Mouse (Mus musculus): Measurements from ENCODE around the gene Gm28041. TPM values are rescaled to one million over a fixed set of nuclear protein-coding genes. Genes with fewer than 3 reads are reported as not detected.
A peak's percentile ranks its signal among the peaks of the same experiment; 100 is the strongest.
"Not testable (repeated sequence)": the region's sequence is repeated elsewhere in the genome, so short reads cannot be mapped to it uniquely, and the experiment has no call there.

The Gm28041 gene
- polyA plus RNA-seq, 1 experiment from 2014 or later, result 0.50 TPM

DNA sequence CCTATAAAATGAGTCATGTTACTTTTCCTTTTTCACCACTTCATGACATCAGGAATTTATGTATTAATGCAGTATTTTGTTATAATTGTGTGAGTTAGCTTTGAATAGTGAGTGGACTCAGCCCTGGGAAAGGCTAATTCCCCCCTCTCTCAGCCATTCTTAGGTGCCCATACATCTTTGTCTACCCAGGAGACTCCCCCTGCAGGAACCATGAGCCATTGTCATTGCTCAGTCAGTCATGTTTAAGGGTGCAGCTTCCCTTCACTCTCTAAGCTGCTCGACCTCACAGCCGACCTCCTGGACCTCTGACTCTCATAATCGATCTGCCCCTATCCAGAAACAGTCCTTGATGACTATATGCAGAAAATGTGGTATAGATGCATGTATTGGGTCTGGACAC is 722 bp upstream of the Gm28041 start:
- not testable (repeated sequence) for H3K9me3 ChIP-seq (replicated peaks; ENCODE audit: control insufficient read depth, low read length); ATAC-seq (ENCODE audit: insufficient read depth, low FRiP score); H3K36me3 ChIP-seq (ENCODE audit: control insufficient read depth, insufficient read depth, low read length); H3K27ac ChIP-seq (ENCODE audit: low read length); H3K9ac ChIP-seq (ENCODE audit: low read length); H3K4me3 ChIP-seq (replicated peaks; ENCODE audit: low read length); H3K4me2 ChIP-seq (ENCODE audit: low read depth, low read length); H3K27me3 ChIP-seq (ENCODE audit: control insufficient read depth, insufficient read depth, low read length); H3K4me1 ChIP-seq (ENCODE audit: control insufficient read depth, insufficient read depth, low read length)
- 70% methylated on average over 3 of the region's 3 CpGs for WGBS

DNA sequence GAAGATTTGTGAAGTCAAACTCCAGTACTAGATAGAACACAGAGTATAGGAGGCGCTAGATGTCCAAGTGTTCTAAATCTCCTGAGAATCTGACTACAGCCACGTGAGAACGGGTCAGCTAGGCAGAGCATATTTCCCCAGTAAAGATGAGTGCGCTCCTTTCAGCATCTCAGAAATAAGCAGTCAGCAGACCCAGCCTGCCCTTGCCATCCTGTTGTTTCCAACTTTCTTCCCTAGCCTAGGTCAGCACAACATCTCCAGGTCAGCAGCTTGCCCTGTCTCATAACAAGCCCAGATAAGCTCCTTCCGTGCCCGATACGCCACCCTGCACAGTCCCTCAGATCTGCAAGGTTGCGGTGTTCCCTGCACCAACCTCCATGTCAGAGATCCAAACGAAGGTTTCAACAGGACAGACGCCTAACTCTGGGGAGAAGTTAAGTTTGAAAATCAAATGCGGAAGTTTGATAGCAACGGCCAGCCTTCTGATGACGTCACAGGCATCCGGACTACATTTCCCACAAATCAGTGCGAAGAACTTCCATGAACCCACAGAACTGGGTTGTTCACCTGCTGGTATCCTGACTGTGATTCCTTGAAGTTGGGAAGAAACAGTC is 15.3 kb downstream of the Gm28041 start, which contains the start of the genes Gm28044 and Zfp953:
Gene Gm28044 (minus strand): TSS at position 406 of the 614 bp plus-strand sequence.
Gene Zfp953 (minus strand): TSS at position 475 of the 614 bp plus-strand sequence.
- H3K9ac ChIP-seq (ENCODE audit: low read length), result peak within 1 kb of the TSS; percentile 81
- H3K36me3 ChIP-seq (ENCODE audit: control insufficient read depth, insufficient read depth, low read length), result no peaks in the 10 kb centered on the region
- no peaks in the 10 kb centered on the region for H3K4me1 ChIP-seq (ENCODE audit: control insufficient read depth, insufficient read depth, low read length)
- H3K27me3 ChIP-seq (ENCODE audit: control insufficient read depth, insufficient read depth, low read length), result no peaks in the 10 kb centered on the region
- H3K4me3 ChIP-seq (replicated peaks; ENCODE audit: low read length), result peak within 1 kb of the TSS; percentile 80
- peak within 1 kb of the TSS; percentile 71 for H3K27ac ChIP-seq (ENCODE audit: low read length)
- H3K4me2 ChIP-seq (ENCODE audit: low read depth, low read length), result peak within 1 kb of the TSS; percentile 67
- under 1% methylated on average over 15 of the region's 15 CpGs for WGBS
- H3K9me3 ChIP-seq (replicated peaks; ENCODE audit: control insufficient read depth, low read length), result no peaks in the 10 kb centered on the region
- ATAC-seq (ENCODE audit: insufficient read depth, low FRiP score), result peak; percentile 94

DNA sequence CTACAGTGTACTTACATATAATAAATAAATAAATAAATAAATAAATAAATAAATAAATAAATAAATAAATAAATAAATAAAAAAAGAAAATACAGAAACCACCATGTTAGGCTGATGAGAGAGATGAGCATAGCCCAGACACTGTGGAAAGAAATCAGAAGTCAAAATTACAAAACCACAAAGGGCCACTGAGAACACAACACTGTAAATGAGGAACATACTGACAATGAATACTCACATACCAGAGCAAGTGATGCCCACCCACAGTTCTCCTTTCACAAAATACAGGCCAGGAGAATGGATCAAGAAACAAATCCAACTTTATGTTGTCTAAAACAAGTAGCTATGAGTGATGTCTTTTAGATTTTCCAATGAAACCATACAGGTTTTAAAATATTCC is 23.7 kb downstream of the Gm28041 start:
- Histone ChIP-seq H3K4me1 (ENCODE audit: control insufficient read depth, insufficient read depth, low read length) (no peaks in the 10 kb centered on the region), H3K27ac (ENCODE audit: low read length) (no peak overlapping the region), H3K36me3 (ENCODE audit: control insufficient read depth, insufficient read depth, low read length) (no peaks in the 10 kb centered on the region), H3K4me3 (replicated peaks; ENCODE audit: low read length) (no peak overlapping the region), H3K9me3 (replicated peaks; ENCODE audit: control insufficient read depth, low read length) (no peaks in the 10 kb centered on the region), H3K4me2 (ENCODE audit: low read depth, low read length) (no peak overlapping the region), H3K27me3 (ENCODE audit: control insufficient read depth, insufficient read depth, low read length) (no peaks in the 10 kb centered on the region), H3K9ac (ENCODE audit: low read length) (no peak overlapping the region)
- no peak for ATAC-seq (ENCODE audit: insufficient read depth, low FRiP score)

DNA sequence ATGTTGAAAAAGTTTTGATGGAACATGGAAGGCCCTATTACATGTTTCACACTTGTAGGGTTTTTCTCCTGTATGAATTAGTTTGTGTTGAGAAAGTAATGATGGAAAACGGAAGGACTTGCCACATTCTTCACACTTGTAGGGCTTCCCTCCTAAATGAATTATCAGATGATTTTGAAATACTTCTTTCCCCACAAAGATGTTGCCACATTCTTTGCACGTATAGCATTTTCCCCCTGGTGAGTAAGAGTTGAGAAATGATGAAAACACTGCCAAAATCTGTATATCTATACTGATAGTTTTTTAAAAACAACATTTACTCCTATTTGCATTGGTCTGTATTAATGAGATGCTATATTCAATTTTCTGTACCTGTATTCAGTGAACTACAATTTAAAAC is 32.1 kb downstream of the Gm28041 start:
- Histone ChIP-seq H3K27me3 (ENCODE audit: control insufficient read depth, insufficient read depth, low read length) (no peaks in the 10 kb centered on the region), H3K4me1 (ENCODE audit: control insufficient read depth, insufficient read depth, low read length) (no peaks in the 10 kb centered on the region), H3K9ac (ENCODE audit: low read length) (no peak overlapping the region), H3K4me2 (ENCODE audit: low read depth, low read length) (no peak overlapping the region), H3K9me3 (replicated peaks; ENCODE audit: control insufficient read depth, low read length) (no peaks in the 10 kb centered on the region), H3K36me3 (ENCODE audit: control insufficient read depth, insufficient read depth, low read length) (no peaks in the 10 kb centered on the region), H3K4me3 (replicated peaks; ENCODE audit: low read length) (no peak overlapping the region), H3K27ac (ENCODE audit: low read length) (no peak overlapping the region)
- ATAC-seq (ENCODE audit: insufficient read depth, low FRiP score), result no peak
- WGBS, result 89% methylated on average over 2 of the region's 2 CpGs

DNA sequence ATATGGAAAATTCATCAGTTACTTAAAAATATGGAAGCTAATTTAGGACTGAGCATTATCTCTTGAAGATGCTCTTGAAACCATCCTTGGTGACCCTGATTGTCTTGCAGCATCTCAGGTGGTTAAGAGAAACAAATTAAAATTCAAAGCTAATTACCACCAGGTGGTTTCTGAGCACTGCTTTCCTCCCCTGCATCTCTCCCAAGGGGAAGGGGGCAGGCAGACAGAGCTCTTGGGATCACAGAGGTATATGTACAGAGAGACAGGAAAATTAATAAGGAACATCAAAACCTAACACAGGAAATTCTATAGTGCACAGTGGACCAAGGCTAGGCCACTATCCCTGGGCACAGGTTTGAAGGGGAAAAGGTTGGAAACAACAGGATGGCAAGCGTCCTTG is 42.7 kb downstream of the Gm28041 start:
- 0 out of 2 replicates have a peak, but pooled peaks cover 3% of the 10 kb centered on the region for H3K4me1 ChIP-seq (ENCODE audit: control insufficient read depth, insufficient read depth, low read length)
- ATAC-seq (ENCODE audit: insufficient read depth, low FRiP score), result peak; percentile 2; the same call in 1 of the 2 replicates
- no peaks in the 10 kb centered on the region for H3K36me3 ChIP-seq (ENCODE audit: control insufficient read depth, insufficient read depth, low read length)
- H3K27ac ChIP-seq (ENCODE audit: low read length), result no peak overlapping the region
- H3K4me3 ChIP-seq (replicated peaks; ENCODE audit: low read length), result peak overlapping the region; percentile 53
- H3K9me3 ChIP-seq (replicated peaks; ENCODE audit: control insufficient read depth, low read length), result 0 out of 2 replicates have a peak, but pooled peaks cover 3% of the 10 kb centered on the region
- peak overlapping the region; percentile 53 for H3K4me2 ChIP-seq (ENCODE audit: low read depth, low read length)
- H3K27me3 ChIP-seq (ENCODE audit: control insufficient read depth, insufficient read depth, low read length), result no peaks in the 10 kb centered on the region
- 57% methylated on average over 1 of the region's 1 CpGs for WGBS
- H3K9ac ChIP-seq (ENCODE audit: low read length), result peak overlapping the region; percentile 75

DNA sequence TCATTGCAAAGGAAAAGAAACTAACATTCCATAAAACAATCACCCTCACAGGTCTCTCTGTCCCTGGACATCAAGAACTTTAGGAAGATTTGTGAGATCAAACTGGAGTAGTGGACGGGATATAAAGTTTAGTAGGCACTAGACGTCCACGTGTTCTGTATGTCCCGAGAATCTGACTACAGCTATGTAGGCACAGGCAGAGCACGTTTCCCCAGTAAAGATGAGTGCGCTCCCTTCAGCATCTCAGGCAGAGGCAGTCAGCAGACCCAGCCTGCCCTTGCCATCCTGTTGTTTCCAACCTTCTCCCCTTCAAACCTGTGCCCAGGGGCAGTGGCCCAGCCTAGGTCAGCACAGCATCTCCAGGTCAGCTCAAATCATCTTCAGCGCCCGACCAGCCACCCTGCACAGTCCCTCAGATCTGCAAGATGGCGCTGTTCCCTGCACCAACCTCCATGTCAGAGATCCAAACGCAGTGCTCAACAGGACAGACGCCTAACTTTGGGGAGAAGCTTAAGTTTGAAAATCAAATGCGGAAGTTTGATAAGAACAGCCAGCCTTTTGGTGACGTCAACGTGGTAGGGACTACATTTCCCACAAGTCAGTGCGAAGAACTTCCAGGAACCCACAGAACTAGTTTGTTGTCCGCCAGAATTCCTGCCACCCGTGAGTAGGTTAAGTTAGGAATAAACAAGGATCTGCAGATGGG is 43.4 kb downstream of the Gm28041 start, which contains the start of gene Zfp595:
Gene Zfp595 (minus strand): TSS at position 552 of the 706 bp plus-strand sequence.
- ATAC-seq (ENCODE audit: insufficient read depth, low FRiP score), result peak; percentile 95
- Histone ChIP-seq H3K9ac (ENCODE audit: low read length) (peak within 1 kb of the TSS; percentile 75), H3K9me3 (replicated peaks; ENCODE audit: control insufficient read depth, low read length) (0 out of 2 replicates have a peak, but pooled peaks cover 3% of the 10 kb centered on the region), H3K36me3 (ENCODE audit: control insufficient read depth, insufficient read depth, low read length) (no peaks in the 10 kb centered on the region), H3K4me3 (replicated peaks; ENCODE audit: low read length) (peak within 1 kb of the TSS; percentile 53), H3K27me3 (ENCODE audit: control insufficient read depth, insufficient read depth, low read length) (no peaks in the 10 kb centered on the region), H3K4me2 (ENCODE audit: low read depth, low read length) (peak within 1 kb of the TSS; percentile 53), H3K4me1 (ENCODE audit: control insufficient read depth, insufficient read depth, low read length) (0 out of 2 replicates have a peak, but pooled peaks cover 3% of the 10 kb centered on the region), H3K27ac (ENCODE audit: low read length) (peak within 1 kb of the TSS; percentile 38)
- 8% methylated on average over 17 of the region's 17 CpGs for WGBS

DNA sequence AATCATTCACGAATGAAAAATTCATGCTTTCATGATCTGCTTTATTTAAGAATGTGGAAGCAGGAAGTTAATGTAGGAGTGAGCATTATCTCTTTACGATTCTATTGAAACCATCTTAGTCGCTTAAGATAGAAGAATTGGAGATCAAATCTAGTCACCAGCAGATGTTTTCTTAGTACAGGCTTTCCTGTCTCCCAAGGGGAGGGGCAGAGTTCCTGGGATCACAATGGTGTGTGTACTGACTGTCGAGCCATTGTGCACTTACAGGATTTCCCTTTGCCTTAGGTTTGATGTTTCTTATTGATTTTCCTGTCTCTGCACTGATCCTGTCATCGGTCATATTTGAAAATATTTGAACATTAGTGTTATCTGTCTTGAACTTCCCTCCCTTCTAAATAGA is 68.8 kb downstream of the Gm28041 start:
- Histone ChIP-seq H3K36me3 (ENCODE audit: control insufficient read depth, insufficient read depth, low read length) (no peaks in the 10 kb centered on the region), H3K4me2 (ENCODE audit: low read depth, low read length) (peak overlapping the region; percentile 65), H3K9ac (ENCODE audit: low read length) (peak overlapping the region; percentile 58; the same call in 1 of the 2 replicates), H3K27me3 (ENCODE audit: control insufficient read depth, insufficient read depth, low read length) (no peaks in the 10 kb centered on the region), H3K9me3 (replicated peaks; ENCODE audit: control insufficient read depth, low read length) (no peaks in the 10 kb centered on the region; the same call in 1 of the 2 replicates), H3K4me1 (ENCODE audit: control insufficient read depth, insufficient read depth, low read length) (0 out of 2 replicates have a peak, but pooled peaks cover 3% of the 10 kb centered on the region), H3K27ac (ENCODE audit: low read length) (no peak overlapping the region), H3K4me3 (replicated peaks; ENCODE audit: low read length) (peak overlapping the region; percentile 79)
- 22% methylated on average over 5 of the region's 5 CpGs for WGBS
- ATAC-seq (ENCODE audit: insufficient read depth, low FRiP score), result peak; percentile 62; the same call in 1 of the 2 replicates

DNA sequence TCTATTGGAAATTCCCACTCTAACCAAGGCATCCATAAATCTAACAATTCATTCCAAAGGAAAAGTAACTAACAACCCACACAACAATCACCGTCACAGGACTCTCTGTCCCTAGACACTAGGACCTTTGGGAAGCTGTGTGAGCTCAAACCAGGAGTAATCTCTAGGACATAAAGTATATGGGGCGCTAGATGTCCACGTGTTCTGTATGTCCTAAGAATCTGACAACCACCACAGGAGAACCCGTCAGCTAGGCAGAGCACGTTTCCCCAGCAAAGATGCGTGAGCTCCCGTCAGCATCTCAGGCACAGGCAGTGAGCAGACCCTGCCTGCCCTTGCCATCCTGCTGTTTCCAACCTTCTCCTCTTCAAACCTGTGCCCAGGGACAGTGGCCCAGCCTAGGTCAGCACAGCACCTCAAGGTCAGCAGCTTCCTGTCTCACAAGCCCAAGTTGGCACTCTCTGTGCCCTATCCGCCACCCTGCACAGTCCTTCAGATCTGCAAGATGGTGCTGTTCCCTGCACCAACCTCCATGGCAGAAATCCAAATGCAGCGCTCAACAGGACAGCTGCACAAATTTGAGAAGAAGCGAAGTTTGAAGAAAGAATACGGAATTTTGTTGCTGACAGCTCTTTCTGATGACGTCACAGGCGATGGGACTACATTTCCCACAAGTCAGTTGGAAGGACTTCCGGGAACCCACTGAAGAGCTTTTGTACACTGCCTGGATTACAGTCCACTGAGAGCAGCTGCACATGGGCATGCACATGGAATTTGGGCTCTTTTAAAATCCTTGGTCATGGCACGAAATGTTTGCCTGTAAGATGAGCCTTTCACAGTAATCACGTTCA is 69.5 kb downstream of the Gm28041 start, which contains the start of gene Zfp457:
Gene Zfp457 (minus strand): TSS at position 664 of the 851 bp plus-strand sequence.
- WGBS, result 8% methylated on average over 16 of the region's 16 CpGs
- Histone ChIP-seq H3K27ac (ENCODE audit: low read length) (no peak within 1 kb of the TSS; the same call in 1 of the 2 replicates), H3K27me3 (ENCODE audit: control insufficient read depth, insufficient read depth, low read length) (no peaks in the 10 kb centered on the region), H3K4me3 (replicated peaks; ENCODE audit: low read length) (peak within 1 kb of the TSS; percentile 79), H3K9ac (ENCODE audit: low read length) (peak within 1 kb of the TSS; percentile 83), H3K36me3 (ENCODE audit: control insufficient read depth, insufficient read depth, low read length) (no peaks in the 10 kb centered on the region), H3K4me1 (ENCODE audit: control insufficient read depth, insufficient read depth, low read length) (0 out of 2 replicates have a peak, but pooled peaks cover 3% of the 10 kb centered on the region), H3K9me3 (replicated peaks; ENCODE audit: control insufficient read depth, low read length) (no peaks in the 10 kb centered on the region; the same call in 1 of the 2 replicates), H3K4me2 (ENCODE audit: low read depth, low read length) (peak within 1 kb of the TSS; percentile 65)
- peak; percentile 98 for ATAC-seq (ENCODE audit: insufficient read depth, low FRiP score)
